ENCODE assay signal across 30 mouse cellular contexts in the genomic region with DNA sequence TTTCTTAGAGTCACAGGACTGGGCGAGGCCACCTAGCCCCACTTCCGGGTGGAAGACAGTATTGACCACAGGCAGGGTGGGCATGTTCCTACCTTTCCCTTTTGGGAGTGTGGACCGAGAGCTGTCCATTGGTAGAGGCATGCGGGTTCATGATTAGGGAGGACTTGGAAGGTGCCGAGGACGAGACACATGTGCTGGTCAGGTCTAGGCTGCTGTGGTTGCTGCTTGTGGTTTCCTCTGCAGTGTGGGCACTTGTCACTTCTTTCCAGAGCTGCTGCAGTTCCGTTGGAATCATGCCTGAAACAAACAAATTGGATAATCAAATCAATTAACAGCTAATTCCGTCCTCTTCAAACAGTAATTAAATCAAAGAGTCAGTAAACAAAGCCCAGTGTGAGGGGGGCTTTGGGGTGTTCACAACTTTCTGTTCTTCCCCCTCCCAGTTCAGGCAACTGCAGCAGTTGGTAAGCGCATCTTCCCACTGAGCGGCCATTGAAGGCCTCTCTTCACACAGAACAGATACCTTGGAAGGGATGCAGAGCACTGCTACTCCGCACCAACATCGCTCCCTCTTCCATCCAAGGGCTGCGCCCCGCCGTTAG.
DNase-seq lines count a peak whose midpoint lies in the region; ATAC-seq and TF ChIP-seq lines count a peak whose summit lies in the region.
"Had no signal": no experiment of that assay in that cellular context is flagged by ENCODE, and none has a peak within 500 bp of the region (broad histone marks: within the 10 kb centered on the region; RNA-seq: fewer than 3 reads in every experiment).

No protein-coding gene starts in this region.

- no peak for TF ChIP-seq EP300 in lung, postnatal 0 days (IDR thresholded peaks at IDR 0.05)

- TF ChIP-seq CTCF in lung, postnatal 0 days (IDR thresholded peaks at IDR 0.05): no peak

- WGBS in heart, embryonic 10.5 days: 87% methylated on average over 15 of the region's 15 CpGs
- 74% methylated on average over 15 of the region's 15 CpGs for WGBS in lung, postnatal 0 days

- 0 out of 2 replicates have a peak, but pooled peaks have one; percentile 21 for ATAC-seq in lung, postnatal 0 days
- peak; percentile 55 for ATAC-seq in common myeloid progenitor, adult 5-6 weeks (replicated peaks; ENCODE audit: low read depth, poor library complexity, severe bottlenecking)
- ATAC-seq in megakaryocyte-erythroid progenitor cell, adult 5-6 weeks (replicated peaks; ENCODE audit: low FRiP score, low TSS enrichment, poor library complexity, severe bottlenecking): 0 out of 2 replicates have a peak, but pooled peaks have one; percentile 37
- ATAC-seq: inflammation-experienced regulatory T-cells, adult 6 months; liver, embryonic 12.5 days; liver, postnatal 0 days; midbrain, embryonic 15.5 days had no signal

- H3K27me3 ChIP-seq in heart, embryonic 10.5 days (ENCODE audit: insufficient read depth, poor library complexity, severe bottlenecking): no peaks in the 10 kb centered on the region
- H3K27me3 ChIP-seq in lung, postnatal 0 days (replicated peaks; ENCODE audit: insufficient read depth, low read length): no peaks in the 10 kb centered on the region
- H3K27me3 ChIP-seq: CH12.LX; embryonic facial prominence, embryonic 12.5 days; heart, embryonic 12.5 days; kidney, embryonic 15.5 days; liver, embryonic 12.5 days; midbrain, embryonic 15.5 days had no signal

- DNase-seq in heart, adult 11 months: peak; percentile 86
- no peak for DNase-seq in heart, embryonic 10.5 days (ENCODE audit: low spot score)
- no peak for DNase-seq in lung, postnatal 0 days (ENCODE audit: low spot score)
- no peak for DNase-seq in lung, postnatal 14 days
- DNase-seq in natural killer cell, adult 2 months (ENCODE audit: low spot score in 2 of 2): no peak
- DNase-seq: adrenal gland, adult 8-10 months; B cell, adult 2 months; cerebellum, adult 8-10 months; cerebellum, postnatal 36 days; embryo, embryonic 11 days; gastrocnemius, postnatal 10 days; heart, adult 18-20 months; heart, postnatal 4 days; kidney, adult 18-20 months; kidney, postnatal 25 days; left cerebral cortex, postnatal 4 days; liver, postnatal 0 days; spleen, adult 18-20 months; thymus, postnatal 14 days had no signal

- H3K9ac ChIP-seq in lung, postnatal 0 days (replicated peaks; ENCODE audit: low read depth): no peak overlapping the region
- H3K9ac ChIP-seq: embryonic facial prominence, embryonic 12.5 days; heart, embryonic 12.5 days; hindbrain, embryonic 15.5 days; kidney, embryonic 15.5 days; liver, embryonic 12.5 days; liver, postnatal 0 days; midbrain, embryonic 15.5 days had no signal

- H3K4me2 ChIP-seq in lung, postnatal 0 days (replicated peaks; ENCODE audit: low read depth, low read length): no peak overlapping the region
- H3K4me2 ChIP-seq: embryonic facial prominence, embryonic 12.5 days; heart, embryonic 12.5 days; hindbrain, embryonic 15.5 days; kidney, embryonic 15.5 days; liver, embryonic 12.5 days; midbrain, embryonic 15.5 days had no signal

- no peaks in the 10 kb centered on the region for H3K9me3 ChIP-seq in heart, embryonic 10.5 days
- H3K9me3 ChIP-seq in lung, postnatal 0 days (ENCODE audit: low read length): no peaks in the 10 kb centered on the region
- H3K9me3 ChIP-seq: embryonic facial prominence, embryonic 12.5 days; heart, embryonic 12.5 days; hindbrain, embryonic 15.5 days; kidney, embryonic 15.5 days; liver, embryonic 12.5 days; midbrain, embryonic 15.5 days had no signal

- H3K36me3 ChIP-seq in heart, embryonic 10.5 days: peaks cover 73% of the 10 kb centered on the region
- H3K36me3 ChIP-seq in lung, postnatal 0 days (ENCODE audit: insufficient read depth, low read length): peaks cover 42% of the 10 kb centered on the region
- H3K36me3 ChIP-seq: hindbrain, embryonic 15.5 days; midbrain, embryonic 15.5 days had no signal

- H3K4me3 ChIP-seq in heart, embryonic 10.5 days: no peak overlapping the region
- H3K4me3 ChIP-seq in lung, postnatal 0 days (ENCODE audit: low read depth, low read length): no peak overlapping the region
- H3K4me3 ChIP-seq: embryonic facial prominence, embryonic 12.5 days; heart, embryonic 12.5 days; hindbrain, embryonic 15.5 days; kidney, embryonic 15.5 days; liver, embryonic 12.5 days; midbrain, embryonic 10.5 days; midbrain, embryonic 15.5 days had no signal

- H3K4me1 ChIP-seq in heart, embryonic 10.5 days: peaks cover 6% of the 10 kb centered on the region
- H3K4me1 ChIP-seq in lung, postnatal 0 days (ENCODE audit: insufficient read depth, low read depth, low read length): no peaks in the 10 kb centered on the region; the same call in 1 of the 2 replicates
- H3K4me1 ChIP-seq: embryonic facial prominence, embryonic 12.5 days had no signal

- no peak overlapping the region for H3K27ac ChIP-seq in heart, embryonic 10.5 days
- no peak overlapping the region for H3K27ac ChIP-seq in lung, postnatal 0 days (ENCODE audit: low read length)
- H3K27ac ChIP-seq: embryonic facial prominence, embryonic 12.5 days; hindbrain, embryonic 15.5 days; kidney, embryonic 15.5 days; liver, embryonic 12.5 days; midbrain, embryonic 10.5 days; midbrain, embryonic 15.5 days had no signal
